Mouse (Mus musculus): ENCODE results near the gene Nxf1.

DNA sequence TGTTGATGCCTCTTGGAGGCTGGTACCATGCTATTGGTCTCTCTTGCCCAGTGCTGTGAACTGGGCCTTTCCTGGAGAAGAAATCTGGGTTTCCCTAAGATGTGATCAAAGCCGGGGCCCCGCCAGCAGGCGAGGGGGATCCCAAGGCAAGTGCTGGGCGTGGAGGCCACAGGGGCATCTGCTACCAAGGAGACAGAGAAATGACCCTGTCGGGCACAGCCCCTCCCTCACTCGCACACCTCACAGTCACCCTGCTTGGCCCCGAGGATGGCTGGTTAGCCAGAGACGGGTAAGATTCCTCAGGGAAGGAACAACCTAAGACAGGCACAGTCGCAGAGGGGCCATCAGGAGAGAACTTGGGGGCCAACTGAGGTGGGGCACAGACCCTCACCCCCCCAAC, 8.7 kb downstream of the Nxf1 start:
- TF ChIP-seq MAX (IDR thresholded peaks at IDR 0.05; ENCODE audit: low read length) (no peak), POLR2A (IDR thresholded peaks at IDR 0.05; ENCODE audit: low read depth, low read length) (no peak), EP300 (IDR thresholded peaks at IDR 0.05; ENCODE audit: low read length) (no peak), TBP (conservative IDR thresholded peaks at IDR 0.05; ENCODE audit: low read depth, low read length) (no peak), MYC (IDR thresholded peaks at IDR 0.05; ENCODE audit: low read depth, low read length) (no peak), SIN3A (IDR thresholded peaks at IDR 0.05; ENCODE audit: low read length) (no peak), ZMIZ1 (IDR thresholded peaks at IDR 0.05; ENCODE audit: low read depth, low read length) (no peak), CTCF (conservative IDR thresholded peaks at IDR 0.05 in 1 of 2, IDR thresholded peaks at IDR 0.05 in 1 of 2; ENCODE audit: low read depth in 2 of 2, low read length in 2 of 2) (no peak)

Data from CH12.LX (cell line).